Mouse (Mus musculus): ENCODE data around the gene Rcbtb2. TPM values are rescaled to one million over a fixed set of nuclear protein-coding genes. Genes with fewer than 3 reads are reported as not detected.

The Rcbtb2 gene
- polyA plus RNA-seq, 1 experiment from 2014 or later, result 136 TPM

DNA sequence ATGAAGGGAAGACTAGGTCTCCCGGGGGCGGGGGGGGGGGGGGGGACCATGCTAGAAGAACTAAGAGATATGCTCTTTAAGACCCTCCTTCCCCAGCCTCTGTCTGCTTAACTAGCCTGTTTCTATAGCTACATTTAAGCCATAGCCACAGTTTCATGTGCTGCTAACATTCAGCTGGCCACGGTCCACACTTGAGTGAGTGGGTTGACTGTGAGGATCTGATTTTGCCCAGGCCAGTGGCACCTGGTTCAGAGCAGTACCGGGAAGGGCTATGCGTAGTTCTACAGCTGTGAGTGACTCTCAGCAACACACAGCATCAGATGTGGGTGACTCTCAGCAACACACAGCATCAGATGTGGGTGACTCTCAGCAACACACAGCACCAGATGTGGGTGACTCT lies 38.5 kb downstream of the Rcbtb2 start:
- no peaks in the 10 kb centered on the region for H3K27me3 ChIP-seq (ENCODE audit: control insufficient read depth, insufficient read depth, low read length)
- WGBS, result 88% methylated on average over 4 of the region's 5 CpGs
- peaks cover 66% of the 10 kb centered on the region for H3K36me3 ChIP-seq (ENCODE audit: control insufficient read depth, insufficient read depth, low read length)
- H3K27ac ChIP-seq (ENCODE audit: low read depth, low read length), result no peak overlapping the region
- H3K9ac ChIP-seq (ENCODE audit: low read depth, low read length), result no peak overlapping the region
- H3K9me3 ChIP-seq (ENCODE audit: control insufficient read depth, low read length), result no peaks in the 10 kb centered on the region
- no peak overlapping the region for H3K4me2 ChIP-seq (replicated peaks; ENCODE audit: low read depth, low read length)
- ATAC-seq (ENCODE audit: low FRiP score, low TSS enrichment), result no peak
- no peak overlapping the region for H3K4me3 ChIP-seq (ENCODE audit: low read length)
- H3K4me1 ChIP-seq (ENCODE audit: control insufficient read depth, insufficient read depth, low read length), result no peaks in the 10 kb centered on the region

DNA sequence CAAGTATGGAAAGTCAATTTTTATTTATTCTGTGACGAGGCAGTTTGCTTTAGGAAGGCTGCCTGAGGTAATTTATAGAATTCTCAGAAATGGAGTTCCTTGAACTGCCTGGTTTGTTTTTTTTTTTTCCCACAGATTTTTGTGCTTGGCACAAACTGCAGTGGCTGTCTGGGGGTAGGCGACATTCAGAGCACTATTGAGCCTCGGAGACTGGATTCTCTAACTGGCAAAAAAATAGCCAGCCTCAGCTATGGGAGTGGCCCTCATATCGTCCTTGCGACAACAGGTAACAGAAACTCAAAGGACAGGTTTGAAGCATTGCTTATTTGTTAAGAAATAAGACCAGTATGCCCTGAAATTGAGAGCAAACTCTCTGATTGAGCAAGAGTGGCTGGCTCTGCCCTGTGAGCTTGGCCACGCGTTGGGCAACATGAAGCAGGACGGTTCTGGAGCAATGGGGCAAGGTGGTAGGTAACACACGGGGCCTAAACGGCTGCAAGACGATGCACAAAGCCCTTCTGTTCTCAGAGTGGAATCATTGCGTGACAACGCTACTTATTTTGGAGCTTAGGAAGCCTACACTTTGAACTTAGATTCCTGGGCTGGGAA lies 39.5 kb downstream of the Rcbtb2 start:
- Histone ChIP-seq H3K36me3 (ENCODE audit: control insufficient read depth, insufficient read depth, low read length) (peaks cover 74% of the 10 kb centered on the region), H3K9me3 (ENCODE audit: control insufficient read depth, low read length) (no peaks in the 10 kb centered on the region), H3K27ac (ENCODE audit: low read depth, low read length) (no peak overlapping the region), H3K4me1 (ENCODE audit: control insufficient read depth, insufficient read depth, low read length) (no peaks in the 10 kb centered on the region), H3K4me3 (ENCODE audit: low read length) (no peak overlapping the region), H3K27me3 (ENCODE audit: control insufficient read depth, insufficient read depth, low read length) (no peaks in the 10 kb centered on the region), H3K4me2 (replicated peaks; ENCODE audit: low read depth, low read length) (no peak overlapping the region), H3K9ac (ENCODE audit: low read depth, low read length) (no peak overlapping the region)
- WGBS, result 86% methylated on average over 13 of the region's 13 CpGs
- ATAC-seq (ENCODE audit: low FRiP score, low TSS enrichment), result no peak

DNA sequence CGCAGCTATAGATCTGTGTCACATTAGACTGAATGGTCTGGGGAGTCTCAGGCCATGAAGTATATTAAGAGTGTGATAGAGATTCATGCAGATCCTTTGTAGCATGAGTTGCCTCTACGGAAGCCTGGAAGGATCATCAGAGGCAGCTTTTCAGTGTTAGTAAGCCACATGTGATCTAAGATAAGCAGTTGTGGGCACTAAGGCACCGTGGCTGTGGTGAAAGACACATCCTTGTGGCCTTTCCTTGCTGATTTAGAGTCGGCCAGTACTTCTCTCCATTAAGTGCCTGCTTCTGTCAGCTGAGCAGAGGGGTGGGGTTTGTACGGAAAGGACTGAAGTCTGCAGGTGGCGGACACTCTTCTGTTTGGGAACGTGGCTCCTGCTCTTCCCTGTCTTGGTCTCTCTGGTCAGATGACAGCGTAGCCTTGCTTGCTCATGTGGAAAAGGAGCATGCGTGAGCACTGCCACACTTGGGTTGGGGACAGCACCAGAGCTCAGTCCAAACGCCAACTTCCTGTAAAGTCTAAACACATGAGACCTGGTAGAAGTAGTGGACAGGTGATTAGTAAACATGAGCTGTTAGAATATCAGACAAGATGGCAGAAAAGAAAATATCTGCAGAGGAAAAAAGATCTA lies 40.6 kb downstream of the Rcbtb2 start:
- Histone ChIP-seq H3K4me3 (ENCODE audit: low read length) (no peak overlapping the region), H3K27me3 (ENCODE audit: control insufficient read depth, insufficient read depth, low read length) (no peaks in the 10 kb centered on the region), H3K27ac (ENCODE audit: low read depth, low read length) (no peak overlapping the region), H3K36me3 (ENCODE audit: control insufficient read depth, insufficient read depth, low read length) (peaks cover 76% of the 10 kb centered on the region), H3K4me2 (replicated peaks; ENCODE audit: low read depth, low read length) (no peak overlapping the region), H3K9me3 (ENCODE audit: control insufficient read depth, low read length) (no peaks in the 10 kb centered on the region), H3K4me1 (ENCODE audit: control insufficient read depth, insufficient read depth, low read length) (no peaks in the 10 kb centered on the region), H3K9ac (ENCODE audit: low read depth, low read length) (no peak overlapping the region)
- WGBS, result 89% methylated on average over 10 of the region's 10 CpGs
- ATAC-seq (ENCODE audit: low FRiP score, low TSS enrichment), result no peak

DNA sequence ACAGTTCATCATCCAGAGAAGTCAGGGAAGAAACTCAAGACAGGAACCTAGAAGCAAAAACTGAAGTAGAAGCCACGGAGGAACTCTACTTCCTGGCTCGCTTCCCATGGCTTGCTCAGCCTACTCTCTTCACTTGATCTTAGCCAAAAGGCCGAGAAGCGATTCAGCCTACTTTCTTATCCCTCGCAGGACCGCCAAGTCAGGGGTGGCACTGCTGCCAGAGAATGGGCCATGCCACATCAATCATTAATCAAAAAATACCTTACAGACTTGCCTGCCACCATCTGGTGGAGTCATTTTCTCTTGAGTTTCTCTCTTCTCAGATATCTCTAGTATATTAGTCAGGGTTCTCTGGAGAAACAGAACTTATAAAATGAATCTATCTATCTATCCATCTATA lies 42.3 kb downstream of the Rcbtb2 start:
- Histone ChIP-seq H3K4me2 (replicated peaks; ENCODE audit: low read depth, low read length) (no peak overlapping the region), H3K4me1 (ENCODE audit: control insufficient read depth, insufficient read depth, low read length) (no peaks in the 10 kb centered on the region), H3K4me3 (ENCODE audit: low read length) (no peak overlapping the region), H3K9ac (ENCODE audit: low read depth, low read length) (no peak overlapping the region), H3K27ac (ENCODE audit: low read depth, low read length) (no peak overlapping the region), H3K27me3 (ENCODE audit: control insufficient read depth, insufficient read depth, low read length) (no peaks in the 10 kb centered on the region), H3K9me3 (ENCODE audit: control insufficient read depth, low read length) (no peaks in the 10 kb centered on the region), H3K36me3 (ENCODE audit: control insufficient read depth, insufficient read depth, low read length) (peaks cover 76% of the 10 kb centered on the region)
- no peak for ATAC-seq (ENCODE audit: low FRiP score, low TSS enrichment)
- 90% methylated on average over 6 of the region's 6 CpGs for WGBS

DNA sequence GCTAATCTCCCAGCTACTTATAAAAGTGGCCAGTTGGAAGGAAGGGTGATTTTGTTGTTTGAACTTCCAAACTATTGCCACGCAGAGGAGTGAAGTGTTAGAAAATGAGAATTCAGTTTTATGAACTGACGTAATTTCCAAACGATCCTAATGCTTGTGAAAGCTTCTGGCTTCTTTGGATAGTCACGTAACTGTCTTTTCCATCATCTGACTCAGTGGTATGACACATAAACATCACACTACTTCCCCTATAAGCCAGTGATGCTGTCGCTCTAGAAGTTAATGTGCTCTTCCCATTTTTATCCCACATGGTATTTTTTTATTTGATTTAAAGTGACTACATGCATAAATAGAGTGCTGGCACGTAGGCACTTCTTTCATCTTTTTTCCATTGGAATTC lies 45.8 kb downstream of the Rcbtb2 start:
- H3K4me2 ChIP-seq (replicated peaks; ENCODE audit: low read depth, low read length), result no peak overlapping the region
- H3K36me3 ChIP-seq (ENCODE audit: control insufficient read depth, insufficient read depth, low read length), result peaks cover 86% of the 10 kb centered on the region
- no peaks in the 10 kb centered on the region for H3K9me3 ChIP-seq (ENCODE audit: control insufficient read depth, low read length)
- no peaks in the 10 kb centered on the region for H3K4me1 ChIP-seq (ENCODE audit: control insufficient read depth, insufficient read depth, low read length)
- no peaks in the 10 kb centered on the region for H3K27me3 ChIP-seq (ENCODE audit: control insufficient read depth, insufficient read depth, low read length)
- H3K4me3 ChIP-seq (ENCODE audit: low read length), result no peak overlapping the region
- 89% methylated on average over 6 of the region's 6 CpGs for WGBS
- no peak overlapping the region for H3K9ac ChIP-seq (ENCODE audit: low read depth, low read length)
- H3K27ac ChIP-seq (ENCODE audit: low read depth, low read length), result no peak overlapping the region
- no peak for ATAC-seq (ENCODE audit: low FRiP score, low TSS enrichment)

DNA sequence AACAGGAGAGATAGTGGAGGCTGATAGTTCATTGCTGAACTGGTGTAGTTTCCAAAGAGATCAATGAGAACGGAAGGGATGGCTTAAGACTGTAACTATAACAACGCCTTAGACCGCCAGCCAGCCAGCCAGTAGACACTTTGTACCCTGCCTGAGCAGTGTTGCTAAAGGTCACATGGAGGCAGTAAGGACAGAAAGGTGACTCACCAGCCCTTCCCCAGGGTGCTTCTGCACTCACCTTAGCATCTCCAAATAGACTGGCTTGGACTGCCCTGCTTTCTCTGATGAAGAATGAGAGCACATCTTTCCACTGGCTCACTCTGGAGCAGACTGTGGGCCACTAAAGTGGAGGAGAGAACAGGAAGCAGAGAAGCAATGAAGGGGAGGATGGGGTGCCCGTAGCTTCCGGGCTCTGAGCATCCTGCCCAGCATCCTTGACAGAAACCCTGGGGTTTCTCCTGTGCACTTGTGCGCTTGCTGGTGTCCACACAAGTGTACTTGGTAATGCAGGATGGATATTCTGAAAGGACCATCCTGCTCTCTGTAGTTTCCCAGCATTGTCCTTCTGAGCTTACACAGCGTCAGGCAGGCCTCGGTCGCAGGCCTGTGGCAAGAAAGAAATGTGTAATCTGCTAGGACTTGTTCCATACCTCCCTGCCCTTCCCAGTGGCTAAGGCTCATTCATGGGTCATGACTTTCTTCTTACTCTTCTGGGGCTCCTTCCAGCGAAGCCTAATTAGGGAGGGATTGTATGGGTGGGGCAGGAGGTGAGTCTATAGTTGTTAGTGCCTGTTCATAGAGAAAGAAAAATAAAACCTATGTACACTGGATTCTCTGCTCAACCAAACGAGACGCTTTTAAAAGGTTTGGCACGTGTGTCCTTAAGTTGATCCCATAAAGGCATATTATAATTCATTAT lies 47.3 kb downstream of the Rcbtb2 start:
- WGBS, result 89% methylated on average over 13 of the region's 13 CpGs
- no peak overlapping the region for H3K9ac ChIP-seq (ENCODE audit: low read depth, low read length)
- H3K4me3 ChIP-seq (ENCODE audit: low read length), result no peak overlapping the region
- H3K36me3 ChIP-seq (ENCODE audit: control insufficient read depth, insufficient read depth, low read length), result peaks cover 85% of the 10 kb centered on the region
- H3K4me1 ChIP-seq (ENCODE audit: control insufficient read depth, insufficient read depth, low read length), result no peaks in the 10 kb centered on the region; the same call in 1 of the 2 replicates
- H3K9me3 ChIP-seq (ENCODE audit: control insufficient read depth, low read length), result no peaks in the 10 kb centered on the region
- ATAC-seq (ENCODE audit: low FRiP score, low TSS enrichment), result no peak
- no peak overlapping the region for H3K4me2 ChIP-seq (replicated peaks; ENCODE audit: low read depth, low read length)
- no peak overlapping the region for H3K27ac ChIP-seq (ENCODE audit: low read depth, low read length)
- no peaks in the 10 kb centered on the region for H3K27me3 ChIP-seq (ENCODE audit: control insufficient read depth, insufficient read depth, low read length)

DNA sequence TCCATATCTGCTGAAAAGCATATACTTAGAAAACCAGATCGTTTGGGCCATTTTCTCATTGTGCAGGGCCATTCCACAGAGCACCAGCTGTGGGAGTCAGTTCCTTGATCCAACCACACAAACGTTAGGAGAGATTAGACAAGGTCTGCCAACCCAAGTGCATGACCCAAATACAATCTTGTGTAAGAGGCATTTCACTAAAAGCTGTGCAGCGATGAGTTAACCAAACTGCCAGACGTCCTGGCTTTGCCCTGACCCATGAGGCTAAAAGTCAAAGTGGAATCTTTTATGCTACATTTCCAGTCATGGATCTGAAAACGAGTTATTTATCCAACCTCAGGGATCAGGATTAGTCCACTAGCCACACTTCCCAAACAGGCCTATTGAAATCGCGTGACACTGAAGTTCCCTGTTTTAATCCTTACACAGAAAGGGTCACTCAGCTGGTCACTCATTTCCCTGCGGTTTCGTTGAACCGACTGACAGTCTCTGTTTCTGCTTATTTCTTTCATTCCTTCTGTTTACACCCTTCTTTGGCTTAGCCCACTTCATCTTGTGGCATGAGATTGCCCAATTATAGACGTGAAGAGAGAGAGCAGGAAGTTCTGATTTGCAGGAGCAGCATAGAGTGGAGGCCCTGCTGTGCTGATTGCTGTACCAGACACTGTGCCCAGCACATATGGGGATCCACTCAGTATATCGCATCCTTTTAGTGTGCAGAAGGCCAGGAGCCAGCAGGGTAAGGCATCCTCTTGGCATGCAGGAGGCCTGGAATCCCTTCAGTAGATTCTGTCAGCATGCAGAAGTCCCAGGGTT lies 49.6 kb downstream of the Rcbtb2 start:
- WGBS, result 82% methylated on average over 12 of the region's 12 CpGs
- Histone ChIP-seq H3K4me2 (replicated peaks; ENCODE audit: low read depth, low read length) (no peak overlapping the region), H3K27ac (ENCODE audit: low read depth, low read length) (no peak overlapping the region), H3K4me1 (ENCODE audit: control insufficient read depth, insufficient read depth, low read length) (no peaks in the 10 kb centered on the region; the same call in 1 of the 2 replicates), H3K27me3 (ENCODE audit: control insufficient read depth, insufficient read depth, low read length) (no peaks in the 10 kb centered on the region), H3K4me3 (ENCODE audit: low read length) (no peak overlapping the region), H3K9me3 (ENCODE audit: control insufficient read depth, low read length) (no peaks in the 10 kb centered on the region), H3K36me3 (ENCODE audit: control insufficient read depth, insufficient read depth, low read length) (peaks cover 84% of the 10 kb centered on the region), H3K9ac (ENCODE audit: low read depth, low read length) (no peak overlapping the region)
- no peak for ATAC-seq (ENCODE audit: low FRiP score, low TSS enrichment)

DNA sequence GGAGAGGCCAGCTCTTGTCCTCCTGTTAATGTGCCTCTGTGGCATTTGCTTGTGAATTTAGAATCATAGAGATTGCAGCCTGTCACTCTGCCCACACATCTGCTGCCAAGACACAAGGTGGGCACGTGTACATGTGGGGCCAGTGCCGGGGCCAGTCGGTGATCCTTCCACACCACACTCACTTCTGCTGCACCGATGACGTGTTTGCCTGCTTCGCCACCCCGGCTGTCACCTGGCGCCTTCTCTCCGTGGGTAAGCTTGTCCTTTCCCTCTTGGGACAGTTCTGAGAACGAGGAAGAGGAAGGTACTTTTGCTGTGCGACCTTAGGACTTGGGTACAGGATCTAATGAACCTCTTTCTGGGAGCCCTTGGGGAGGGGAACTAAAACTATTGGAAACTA lies 50.8 kb downstream of the Rcbtb2 start:
- Histone ChIP-seq H3K4me2 (replicated peaks; ENCODE audit: low read depth, low read length) (no peak overlapping the region), H3K27ac (ENCODE audit: low read depth, low read length) (no peak overlapping the region), H3K4me3 (ENCODE audit: low read length) (no peak overlapping the region), H3K27me3 (ENCODE audit: control insufficient read depth, insufficient read depth, low read length) (no peaks in the 10 kb centered on the region), H3K9me3 (ENCODE audit: control insufficient read depth, low read length) (no peaks in the 10 kb centered on the region), H3K36me3 (ENCODE audit: control insufficient read depth, insufficient read depth, low read length) (peaks cover 84% of the 10 kb centered on the region), H3K9ac (ENCODE audit: low read depth, low read length) (no peak overlapping the region), H3K4me1 (ENCODE audit: control insufficient read depth, insufficient read depth, low read length) (no peaks in the 10 kb centered on the region; the same call in 1 of the 2 replicates)
- ATAC-seq (ENCODE audit: low FRiP score, low TSS enrichment), result no peak
- 93% methylated on average over 11 of the region's 11 CpGs for WGBS
